Mouse (Mus musculus) kidney, postnatal 4 days (tissue): ENCODE measurements at regions not wholly inside any gene's neighbourhood (a gene's known extent, or its start where the extent isn't known, plus 50 kb on each side); places are given as distances from the start of the nearest gene placed in this dataset.
A peak's percentile ranks its signal among the peaks of the same experiment; 100 is the strongest.

Experiments used
- DNase-seq, 2 experiments: peaks; one replicate each; pipeline ENCODE4 v3.0.0; 2021; ENCODE audit warnings: mixed read lengths in 2 of 2

DNA sequence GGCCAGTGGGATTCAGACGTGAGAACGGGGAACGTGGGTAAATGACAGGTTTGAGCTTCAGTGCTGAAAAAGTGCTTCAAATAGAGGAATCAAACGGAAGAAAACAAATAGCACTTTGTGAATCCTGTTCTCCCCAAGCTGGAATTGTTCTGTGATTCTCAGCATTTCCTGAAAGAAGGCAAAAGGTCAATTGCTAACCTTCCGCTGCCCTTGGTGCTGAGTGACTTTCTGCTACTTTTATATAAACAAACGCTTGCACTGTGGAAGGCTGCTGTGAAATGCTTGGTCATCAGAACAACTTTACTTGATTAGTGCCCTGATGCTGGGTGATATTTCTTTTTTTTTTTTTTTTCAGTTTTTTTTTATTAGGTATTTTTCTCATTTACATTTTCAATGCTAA is 192.3 kb upstream of the Chl1 start:
- DNase-seq, result peak in 1 of 2 experiments; percentile 27

DNA sequence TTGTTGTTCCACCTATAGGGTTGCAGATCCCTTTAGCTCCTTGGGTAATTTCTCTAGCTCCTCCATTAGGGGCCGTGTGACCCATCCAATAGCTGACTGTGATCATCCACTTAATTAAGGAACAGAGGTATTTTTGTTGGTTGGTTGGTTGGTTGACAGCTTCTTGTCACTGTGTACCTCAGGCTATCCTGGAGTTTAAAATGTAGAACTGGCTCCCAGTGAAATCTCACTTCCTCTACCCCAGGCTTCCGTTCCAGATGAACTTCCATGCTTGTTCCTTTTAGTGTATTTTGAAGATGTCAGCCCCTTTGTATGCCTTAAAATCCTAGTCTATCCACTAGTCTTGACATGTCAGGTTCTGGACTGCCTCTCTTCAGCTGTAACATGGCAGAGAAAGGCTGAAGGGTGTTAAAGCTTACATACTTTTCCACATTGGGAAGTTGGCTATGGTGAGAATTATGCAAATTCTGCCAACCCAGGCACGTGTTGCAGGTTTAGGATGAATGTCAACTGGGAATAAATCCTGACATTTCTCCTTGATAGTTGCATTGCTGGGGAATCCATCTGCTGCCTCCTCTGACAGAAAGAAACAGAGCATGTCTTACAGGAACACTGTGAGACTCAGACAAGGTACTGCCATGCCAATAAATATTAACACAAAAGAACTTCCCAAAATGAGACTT is 191.6 kb upstream of the Chl1 start:
- DNase-seq, result no peak

DNA sequence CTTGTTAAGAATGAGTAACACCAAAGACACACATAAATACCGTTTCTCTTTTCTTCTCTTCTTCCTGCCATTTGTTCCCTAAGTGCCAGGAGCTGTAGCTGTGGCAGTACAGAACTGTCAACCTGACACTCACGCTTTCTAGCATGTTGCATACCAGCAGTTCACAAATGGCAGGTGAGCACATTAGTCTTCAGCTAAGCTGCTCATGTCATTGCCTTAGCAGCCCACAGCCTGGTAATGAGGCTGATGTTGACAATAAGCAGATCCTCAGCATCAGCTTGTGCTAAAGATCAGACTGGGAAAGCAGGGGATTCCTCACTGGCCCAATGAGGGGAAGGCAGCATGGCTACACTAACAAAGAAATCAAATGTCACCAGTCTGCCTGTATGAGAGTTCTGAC is 190.4 kb upstream of the Chl1 start:
- DNase-seq, result no peak

DNA sequence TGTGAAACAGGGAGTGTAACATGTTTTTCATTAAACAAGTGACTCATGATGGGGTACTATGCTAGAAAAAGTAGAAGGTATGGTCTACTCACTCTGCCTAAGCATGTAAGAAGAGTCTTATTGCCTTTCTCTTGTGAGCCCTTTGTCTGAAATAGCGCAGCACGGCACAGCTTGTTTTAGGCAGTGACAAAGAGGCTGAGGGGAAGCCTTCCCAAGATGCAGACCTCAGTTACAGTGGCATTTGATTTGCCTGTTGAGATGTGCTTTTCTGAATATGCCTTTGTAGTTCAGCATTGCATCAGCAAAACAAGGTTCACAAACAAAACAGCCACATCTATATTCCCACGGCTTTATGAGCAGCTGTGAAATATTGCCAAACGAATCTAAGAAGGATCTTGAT is 189.8 kb upstream of the Chl1 start:
- DNase-seq, result no peak

DNA sequence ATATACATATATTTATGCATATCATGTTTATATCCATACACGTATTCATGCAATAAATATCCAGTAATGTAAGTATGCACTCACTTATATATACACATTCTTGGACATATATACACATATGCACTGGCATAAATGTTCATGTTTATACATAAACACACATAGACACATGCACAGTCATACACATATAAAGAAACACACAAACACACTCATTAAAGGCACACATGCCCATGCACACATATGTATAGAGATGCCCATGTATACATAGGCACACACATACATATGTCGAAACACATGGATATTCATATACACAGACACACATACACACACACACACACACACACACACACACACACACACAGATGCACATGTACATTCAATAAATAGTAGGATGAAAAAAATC is 189.3 kb upstream of the Chl1 start:
- DNase-seq, result no peak

DNA sequence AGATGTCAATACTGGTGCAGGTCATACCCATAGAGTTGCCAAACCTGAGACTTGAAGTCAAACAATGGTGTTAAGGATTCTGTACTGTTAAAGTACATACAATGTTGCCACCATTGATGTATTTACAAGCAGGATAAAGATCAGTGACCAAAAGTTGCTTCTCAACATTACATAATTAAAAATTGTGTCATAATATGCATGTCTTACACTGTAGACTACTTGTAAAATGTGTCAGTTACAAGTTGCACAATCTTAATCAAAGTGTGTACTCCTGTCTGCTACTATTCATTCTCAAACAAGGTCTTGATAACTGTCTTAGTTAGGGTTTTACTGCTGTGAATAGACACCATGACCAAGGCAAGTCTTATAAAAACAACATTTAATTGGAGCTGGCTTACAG is 187.9 kb upstream of the Chl1 start:
- no peak for DNase-seq

DNA sequence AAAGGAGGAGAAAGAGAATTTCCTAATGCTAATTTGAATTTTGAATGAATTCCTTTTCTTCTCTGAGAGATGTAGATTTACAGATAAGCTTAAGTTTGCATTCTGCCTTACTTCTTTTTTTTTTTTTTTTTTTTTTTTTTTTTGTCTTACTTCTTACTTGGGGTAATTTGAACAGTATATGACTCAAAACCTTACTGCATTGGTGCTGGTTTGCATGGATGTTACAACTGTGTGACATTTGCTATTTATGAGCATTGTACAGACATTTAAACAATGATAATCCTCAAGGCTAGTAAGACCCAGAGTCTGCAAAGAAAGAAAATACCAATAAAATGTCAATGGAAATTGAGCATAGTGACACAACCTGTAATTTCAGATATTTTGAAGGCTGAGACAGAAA is 174.7 kb upstream of the Chl1 start:
- no peak for DNase-seq

DNA sequence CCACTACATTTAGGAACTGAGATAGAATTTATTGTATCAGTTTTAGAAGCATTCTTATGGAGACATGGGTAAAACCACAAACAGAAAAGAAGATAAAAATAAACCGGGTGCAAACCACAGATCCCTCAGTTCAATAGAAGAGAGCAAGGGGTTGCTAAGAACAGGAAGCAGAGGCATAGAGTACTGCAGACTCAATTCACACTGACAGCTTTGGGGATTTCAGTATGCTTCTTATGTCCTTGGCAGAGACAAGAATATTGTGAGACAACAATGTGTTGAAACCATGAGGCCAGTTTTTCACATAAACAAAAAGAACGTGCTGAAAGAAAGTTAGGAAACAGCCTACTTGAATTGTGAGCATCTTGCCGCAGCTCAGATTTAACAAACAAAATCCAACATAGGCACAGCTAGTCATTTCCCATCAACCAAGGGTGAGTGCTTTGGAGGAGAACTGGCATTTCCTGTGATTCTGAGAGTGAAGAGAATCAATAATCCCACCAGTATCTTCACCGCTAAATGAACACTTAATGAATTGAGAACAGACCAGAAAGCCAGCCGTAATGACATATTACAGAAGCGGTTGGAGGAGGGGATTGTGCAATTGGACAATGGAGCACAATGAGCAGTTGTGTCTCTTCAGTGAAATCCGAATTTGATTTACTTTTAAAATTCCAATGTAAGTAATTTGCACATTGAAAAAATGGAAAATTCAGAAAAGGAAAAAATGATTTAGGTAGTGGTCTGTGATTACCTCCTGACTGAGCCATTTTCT is 170.2 kb upstream of the Chl1 start:
- DNase-seq, result no peak

DNA sequence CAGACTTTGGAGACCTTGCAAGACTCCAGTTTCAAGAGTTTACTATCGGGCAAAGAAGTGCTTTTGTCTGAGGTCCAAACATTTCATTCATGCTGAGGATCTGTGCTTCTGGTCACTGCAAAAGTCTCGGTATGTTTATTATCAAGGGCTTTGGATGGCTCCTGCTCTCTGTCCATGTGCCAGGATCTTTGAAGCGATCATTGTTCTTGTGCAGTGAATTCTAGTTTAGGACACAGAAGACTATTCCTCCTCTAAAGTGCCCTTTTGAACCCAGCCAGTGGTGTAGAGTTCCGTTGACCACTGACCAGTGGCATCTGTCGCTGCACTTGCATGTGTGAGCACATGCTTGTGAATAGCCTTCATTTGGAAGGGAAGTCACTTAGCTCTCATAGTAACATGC is 166.9 kb upstream of the Chl1 start:
- DNase-seq, result no peak

DNA sequence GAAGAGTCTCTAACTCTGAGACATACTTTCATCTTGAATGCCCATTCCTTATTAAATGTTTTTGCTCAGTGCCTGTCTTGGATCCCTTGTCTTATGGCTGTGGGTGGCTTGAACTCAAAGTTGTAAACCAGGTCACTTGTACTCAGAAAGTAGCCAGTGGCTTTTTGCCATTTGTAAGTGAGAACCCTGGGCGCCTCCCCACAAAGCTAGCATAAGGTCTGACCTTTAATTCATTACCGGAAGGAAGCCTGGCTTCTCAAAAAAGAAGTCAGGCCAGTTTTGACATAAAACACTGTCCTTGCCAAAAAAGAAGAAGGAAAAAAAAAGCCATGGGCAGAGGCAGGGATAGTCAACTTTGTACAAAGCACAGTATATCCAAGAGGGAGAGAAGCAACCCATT is 166.0 kb upstream of the Chl1 start:
- DNase-seq, result no peak

DNA sequence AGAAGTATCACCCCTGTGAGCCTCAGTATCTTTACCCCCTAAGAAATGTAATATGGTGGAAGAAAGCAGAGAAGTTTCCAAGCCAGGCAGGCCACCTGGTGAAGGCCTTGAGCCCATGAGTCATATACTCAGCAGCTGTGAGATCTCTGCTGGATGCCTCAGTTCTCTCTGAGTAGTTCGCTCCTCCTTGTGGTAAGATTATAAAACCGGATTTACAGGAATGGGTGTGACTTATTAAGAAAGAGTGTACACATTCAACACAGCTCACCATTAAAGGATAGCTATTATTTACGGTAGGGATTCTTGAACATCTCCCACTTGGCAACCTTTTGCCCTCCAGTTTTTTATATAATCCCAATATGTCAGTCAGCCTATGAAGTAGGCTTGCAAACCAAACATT is 165.2 kb upstream of the Chl1 start:
- no peak for DNase-seq

DNA sequence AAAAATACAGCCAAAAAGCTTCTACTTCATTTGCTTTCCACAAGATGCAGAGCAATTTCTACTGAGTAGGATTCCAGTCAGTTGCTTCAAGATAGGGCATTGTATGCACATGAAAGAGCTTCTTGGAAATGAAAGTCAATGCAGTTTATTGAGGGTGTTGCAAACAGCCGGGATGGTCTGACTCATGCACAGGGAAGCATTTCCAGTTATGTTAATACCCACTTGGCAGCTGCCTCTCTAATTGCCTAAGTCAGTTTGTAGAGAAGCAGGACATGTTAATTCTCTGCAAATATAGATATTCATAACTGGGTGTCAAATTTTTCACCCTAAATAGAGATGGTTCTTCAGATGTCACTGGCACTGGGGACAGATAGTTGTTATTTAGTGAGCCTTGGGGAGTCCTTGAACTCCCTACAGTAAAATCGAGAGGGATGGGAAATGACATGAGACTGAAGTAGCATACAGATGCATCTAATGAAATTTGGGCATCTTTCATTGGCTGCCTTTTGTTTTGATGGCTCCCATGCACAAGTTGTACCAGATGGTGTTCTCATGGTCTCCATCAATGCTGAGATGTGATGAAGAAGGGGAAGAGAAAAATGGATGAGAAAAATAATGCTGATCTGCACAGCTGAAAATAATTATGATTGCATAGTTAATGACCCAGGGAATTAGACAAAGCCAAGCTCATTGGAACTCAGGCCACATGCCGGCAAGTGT is 157.8 kb upstream of the Chl1 start:
- no peak for DNase-seq

DNA sequence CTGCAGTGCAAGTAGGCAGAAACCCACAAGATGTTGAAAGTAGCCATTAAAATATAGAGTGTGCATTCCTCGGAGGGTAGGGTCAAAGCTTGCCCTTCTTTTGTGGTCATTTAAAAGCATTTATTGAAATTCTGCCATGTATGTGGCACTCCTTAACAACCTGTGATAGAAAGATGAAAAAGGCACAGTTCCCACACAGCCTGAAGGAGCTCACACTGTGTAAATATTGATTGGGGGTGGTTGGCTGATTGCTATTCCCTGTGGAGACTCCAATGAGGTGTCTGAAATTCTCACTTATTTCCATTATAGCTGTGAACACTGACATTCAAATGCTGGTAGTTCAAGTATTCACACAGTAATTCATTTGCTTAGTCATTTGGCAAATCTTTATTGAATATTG is 157.0 kb upstream of the Chl1 start:
- no peak for DNase-seq

DNA sequence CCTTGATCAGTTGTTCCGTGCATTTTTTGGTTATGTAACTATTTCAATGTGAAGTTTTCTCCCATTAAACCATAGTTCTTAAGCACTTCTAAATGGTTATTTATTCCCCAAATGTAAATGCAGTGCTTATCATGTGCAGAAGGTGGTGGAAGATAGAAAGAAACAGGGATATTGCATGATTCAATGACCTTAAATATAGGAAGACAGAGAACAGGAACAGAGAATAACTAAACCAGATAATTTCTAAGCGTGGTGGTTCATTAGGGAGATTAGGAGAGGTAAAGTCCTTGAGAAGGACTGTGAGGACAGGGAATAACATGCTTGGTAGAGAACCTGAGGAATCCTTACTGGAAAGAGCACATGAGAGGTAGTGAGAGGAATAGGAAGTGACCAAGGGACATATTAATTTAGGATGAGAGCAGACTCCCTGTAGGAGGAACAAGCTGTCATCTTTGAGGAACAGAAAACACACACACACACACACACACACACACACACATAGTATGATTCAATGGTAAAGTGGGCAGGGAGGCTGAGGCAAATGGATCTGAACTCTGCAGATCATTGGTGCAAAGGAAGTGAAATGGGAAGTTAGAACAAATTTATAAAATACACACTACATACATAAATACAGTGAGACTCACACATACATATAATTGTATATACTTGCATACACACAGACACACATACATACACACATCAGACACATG is 143.4 kb upstream of the Chl1 start:
- no peak for DNase-seq

DNA sequence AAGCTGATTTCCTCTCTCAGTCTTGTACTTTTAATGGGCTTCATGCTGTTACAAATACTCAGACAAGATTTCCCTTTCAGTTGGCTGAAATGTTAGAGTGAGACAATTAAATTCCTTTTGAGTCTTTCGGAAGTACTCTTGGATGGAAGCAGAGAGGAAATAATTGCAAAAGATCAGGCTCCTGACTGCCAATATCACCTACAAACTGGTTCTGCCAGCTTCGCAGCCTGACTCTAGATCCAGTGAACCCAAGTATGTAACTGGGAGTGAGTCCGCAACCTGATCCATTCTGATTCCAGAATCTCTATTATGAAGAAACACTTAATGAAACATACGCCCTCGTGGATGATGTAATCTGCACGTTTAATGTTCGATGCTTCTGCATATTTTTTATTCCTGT is 135.4 kb upstream of the Chl1 start:
- no peak for DNase-seq

DNA sequence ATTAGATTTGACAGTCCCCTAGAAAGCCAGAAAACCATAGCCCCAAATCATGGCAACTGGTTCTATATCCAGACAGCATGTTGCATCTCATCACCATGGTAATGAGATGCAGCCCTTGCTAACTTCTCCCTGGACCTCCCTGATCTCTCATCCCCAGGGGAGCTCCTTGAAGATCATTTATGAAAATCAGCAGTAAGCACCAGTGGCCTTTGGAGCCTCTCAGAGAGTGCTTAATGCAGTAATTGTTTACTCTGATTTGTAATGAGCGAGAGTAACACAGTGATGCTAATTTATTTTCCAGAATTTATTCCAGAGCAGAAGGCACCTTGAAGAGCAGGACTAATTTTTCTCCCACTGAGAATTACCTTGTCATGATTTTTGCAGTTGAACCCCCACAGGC is 133.1 kb upstream of the Chl1 start:
- DNase-seq, result no peak

DNA sequence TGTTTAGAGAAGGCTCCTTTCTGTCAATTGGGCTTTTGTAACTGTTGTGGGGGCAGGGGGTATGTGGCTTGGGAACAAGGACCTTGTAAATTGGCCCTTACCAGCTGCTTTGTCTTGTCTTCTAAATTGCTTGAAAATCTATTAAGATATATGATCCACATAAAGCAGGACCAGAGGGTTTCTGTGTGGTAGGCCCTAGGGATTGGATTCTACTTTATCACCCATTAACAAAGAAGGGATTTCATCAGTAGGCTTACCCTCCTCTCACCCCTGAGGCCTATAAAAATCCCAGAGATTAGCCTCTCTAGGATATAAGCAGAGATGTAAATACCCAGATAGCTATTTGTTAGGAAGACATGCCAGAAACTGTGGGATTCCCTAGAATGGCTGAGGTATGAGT is 132.3 kb upstream of the Chl1 start:
- DNase-seq, result no peak

DNA sequence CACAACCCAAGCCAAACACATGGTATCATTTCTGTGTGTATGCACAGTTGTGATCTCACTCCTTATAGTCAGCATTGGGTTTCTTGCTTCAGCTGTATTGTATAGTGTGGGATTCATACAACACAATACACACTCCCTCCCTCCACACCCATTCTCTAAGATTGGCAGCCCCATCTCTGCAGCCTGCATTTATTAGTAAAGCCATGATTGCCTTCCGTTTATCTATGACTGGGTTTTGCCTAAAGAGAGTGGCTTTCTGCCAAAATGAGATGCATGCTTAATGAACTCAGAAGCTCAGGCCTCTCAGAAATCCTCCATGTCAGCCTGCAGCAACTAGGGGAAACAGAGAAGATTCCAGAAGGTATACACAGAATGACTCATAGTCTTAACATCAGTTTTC is 129.4 kb upstream of the Chl1 start:
- no peak for DNase-seq

DNA sequence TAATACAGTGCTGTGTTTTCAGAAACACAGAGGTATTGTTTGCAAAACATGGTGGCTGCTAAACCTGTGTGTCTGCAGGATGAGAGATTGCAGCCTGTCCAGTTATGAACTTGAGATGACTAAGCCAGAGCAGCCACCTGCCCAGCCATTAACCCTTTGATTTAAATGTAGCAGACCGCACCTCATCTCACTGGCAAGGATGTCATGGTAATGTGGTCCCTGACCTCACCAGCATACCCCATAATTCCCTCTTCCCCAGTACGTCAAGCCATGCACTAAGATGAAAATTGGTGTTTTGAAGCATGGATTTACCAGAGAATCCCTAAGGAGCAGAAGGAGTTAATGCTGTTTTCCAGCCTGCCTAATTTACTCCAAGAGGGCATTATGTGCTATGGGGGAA is 128.5 kb upstream of the Chl1 start:
- no peak for DNase-seq

DNA sequence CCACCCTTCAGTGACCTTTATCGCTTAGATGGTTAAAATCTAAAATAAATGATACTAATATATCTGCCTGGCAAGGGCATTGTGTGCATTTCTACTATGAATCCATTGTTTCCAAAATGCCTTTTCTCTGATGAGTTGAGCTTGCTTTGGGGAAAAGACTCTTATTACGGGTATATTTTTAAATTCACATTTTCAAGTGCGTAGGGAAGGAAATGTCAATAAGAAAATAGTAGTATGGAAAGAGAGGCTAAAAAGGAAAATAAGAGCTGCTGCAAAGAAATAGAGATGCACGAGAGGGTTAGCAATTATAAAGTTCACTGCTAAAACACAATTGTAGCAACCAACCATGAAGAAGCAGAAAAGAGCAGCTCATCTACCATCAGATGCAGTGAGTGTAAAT is 123.8 kb upstream of the Chl1 start:
- no peak for DNase-seq

DNA sequence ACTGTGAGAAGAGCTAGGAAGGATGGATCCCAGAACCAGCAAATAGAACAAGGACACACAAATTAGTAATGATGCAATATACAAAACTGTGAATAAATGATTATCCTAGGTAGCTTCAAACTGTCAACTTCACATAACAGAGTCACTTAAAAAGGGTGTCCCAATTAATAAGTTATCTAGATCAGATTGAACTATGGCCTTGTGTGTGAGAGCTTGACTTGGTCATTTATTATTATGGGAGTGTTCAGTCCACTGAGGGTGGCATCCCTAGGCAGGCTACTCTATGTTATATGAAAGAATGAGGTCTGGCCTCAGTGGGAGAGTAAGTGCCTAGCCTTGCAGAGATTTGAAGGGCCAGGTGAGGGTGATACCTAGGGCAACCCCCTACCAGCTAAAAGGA is 104.4 kb upstream of the Chl1 start:
- DNase-seq, result no peak

DNA sequence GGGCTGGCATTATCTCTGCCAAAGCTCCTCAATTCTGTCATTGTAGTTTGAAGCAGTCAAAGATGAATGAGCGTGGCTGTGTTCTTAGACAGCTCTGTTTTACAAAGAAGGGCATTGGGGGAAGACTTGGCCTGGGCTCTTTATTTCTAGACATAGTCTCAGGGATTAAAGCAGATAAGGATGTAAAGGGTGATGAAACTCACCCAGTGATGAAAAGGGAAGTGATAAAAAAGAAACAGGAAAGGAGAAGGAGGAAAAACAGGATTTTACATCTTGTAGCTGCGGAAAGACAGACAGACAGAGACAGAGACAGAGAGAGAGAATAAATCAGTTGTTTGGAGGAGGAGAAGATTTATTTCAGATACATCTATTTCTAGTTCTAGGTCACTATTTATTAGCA is 95.5 kb upstream of the Chl1 start:
- DNase-seq, result no peak
